Mouse (Mus musculus): Measurements from ENCODE around the gene Ass1. TPM values are rescaled to one million over a fixed set of nuclear protein-coding genes. Genes with fewer than 3 reads are reported as not detected.

Ass1 gene
- 10 to 100 TPM in 1 of 2 experiments, 1 to 10 TPM in 1; 9.8 to 10.0 TPM for total RNA-seq (2021)
- long read RNA-seq, experiment 1, partial matches to known transcripts = 0 of 5 reads
- long read RNA-seq, experiment 1, other reads (novel, unspliced or antisense) = 1 of 5 reads
- long read RNA-seq, experiment 2, transcript Ass1-201 (16 exons, 1,696 nt) = major isoform, 8 of 8 reads
- long read RNA-seq, experiment 2, partial matches to known transcripts = 0 of 8 reads
- long read RNA-seq, experiment 2, other reads (novel, unspliced or antisense) = 0 of 8 reads

GRCm38 (mm10) chr2:31469931-31470682, at the start of gene Ass1:
Ass1 (plus strand) TSS chr2:31470207.
- peak in 1 of 2 experiments; percentile 24 for DNase-seq (ENCODE audit: low spot score in 2 of 2)

- peak in 1 of 2 experiments; percentile 15 for DNase-seq (ENCODE audit: low spot score in 2 of 2)
Measured at GRCm38 (mm10) chr2:31420914-31421313, 49.1 kb upstream of the Ass1 start.

DNA sequence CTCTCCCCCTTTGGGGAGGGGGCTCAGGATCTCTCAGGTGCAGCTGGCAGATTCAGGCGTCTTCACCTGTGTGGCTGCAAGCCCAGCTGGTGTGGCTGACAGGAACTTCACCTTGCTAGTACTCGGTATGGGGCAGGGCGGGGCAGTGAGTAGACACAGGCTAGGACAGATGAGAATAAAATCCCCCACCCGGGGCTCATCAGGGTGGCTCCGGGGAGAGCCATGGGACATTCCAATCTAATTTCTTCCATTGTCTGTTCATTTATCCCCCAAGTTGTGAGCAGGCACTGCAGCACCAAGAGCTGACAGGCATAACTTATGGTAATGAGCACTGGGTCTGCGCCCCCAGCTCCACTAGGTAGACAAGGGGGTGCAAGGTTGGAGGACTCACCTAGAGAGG, 47.4 kb upstream of the Ass1 start:
- no peak for DNase-seq (ENCODE audit: low spot score in 2 of 2)

DNA sequence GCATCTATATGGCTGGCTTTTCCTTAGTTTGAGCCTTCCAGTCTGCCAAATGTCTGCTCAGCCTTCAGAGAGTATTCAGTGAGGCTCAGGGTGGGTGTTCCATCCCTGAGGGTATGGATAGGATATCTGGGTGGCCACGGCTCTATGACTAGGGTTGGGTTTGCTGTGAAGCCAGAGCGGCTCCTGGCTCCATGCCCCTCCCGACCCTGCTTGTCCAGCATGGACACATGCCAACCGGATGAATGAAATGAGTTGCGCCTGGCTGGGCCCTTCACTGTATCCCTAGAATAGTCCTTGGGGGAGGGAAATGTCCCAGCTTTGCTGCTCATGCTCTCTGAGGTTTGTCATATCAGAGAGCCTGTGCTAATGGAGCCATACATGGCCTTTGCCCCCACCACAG, 38.5 kb upstream of the Ass1 start:
- DNase-seq (ENCODE audit: low spot score in 2 of 2) = no peak

DNA sequence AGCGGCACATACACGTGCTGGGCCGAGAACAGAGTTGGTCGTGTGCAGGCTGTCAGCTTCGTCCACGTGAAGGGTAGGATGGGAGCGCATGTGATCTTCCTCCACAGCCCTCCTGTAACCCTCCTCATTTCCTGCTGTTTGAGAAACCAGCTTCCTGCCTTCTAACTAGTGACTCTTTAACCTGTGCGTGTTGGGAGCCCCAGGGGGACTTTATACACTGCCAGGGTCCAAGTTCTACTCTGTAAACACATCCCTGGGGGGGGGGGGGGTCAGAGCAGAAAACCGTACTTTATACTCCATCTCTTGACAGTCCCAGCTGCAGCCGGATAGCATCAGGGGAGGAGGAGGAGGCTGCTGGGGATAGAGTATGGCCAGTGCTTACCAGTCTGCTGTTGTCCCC, 35.3 kb upstream of the Ass1 start:
- DNase-seq (ENCODE audit: low spot score in 2 of 2) = no peak

DNA sequence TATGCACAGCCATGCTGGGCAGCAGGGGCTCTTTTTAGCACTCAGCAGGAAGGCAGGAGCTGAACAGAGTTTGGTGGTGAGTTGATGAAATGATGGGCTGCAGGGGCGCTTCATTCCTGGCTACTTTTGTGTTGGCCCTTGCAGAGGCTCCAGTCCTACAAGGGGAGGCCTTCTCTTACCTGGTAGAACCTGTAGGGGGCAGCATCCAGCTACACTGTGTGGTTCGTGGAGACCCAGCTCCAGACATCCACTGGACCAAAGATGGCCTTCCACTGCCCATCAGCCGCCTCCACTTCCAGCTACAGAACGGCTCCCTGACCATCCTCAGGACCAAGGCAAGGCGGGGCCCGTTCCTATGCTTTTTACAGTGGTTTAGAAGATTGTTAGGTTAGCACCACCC, 34.4 kb upstream of the Ass1 start:
- peak in 1 of 2 experiments; percentile 36 for DNase-seq (ENCODE audit: low spot score in 2 of 2)

DNA sequence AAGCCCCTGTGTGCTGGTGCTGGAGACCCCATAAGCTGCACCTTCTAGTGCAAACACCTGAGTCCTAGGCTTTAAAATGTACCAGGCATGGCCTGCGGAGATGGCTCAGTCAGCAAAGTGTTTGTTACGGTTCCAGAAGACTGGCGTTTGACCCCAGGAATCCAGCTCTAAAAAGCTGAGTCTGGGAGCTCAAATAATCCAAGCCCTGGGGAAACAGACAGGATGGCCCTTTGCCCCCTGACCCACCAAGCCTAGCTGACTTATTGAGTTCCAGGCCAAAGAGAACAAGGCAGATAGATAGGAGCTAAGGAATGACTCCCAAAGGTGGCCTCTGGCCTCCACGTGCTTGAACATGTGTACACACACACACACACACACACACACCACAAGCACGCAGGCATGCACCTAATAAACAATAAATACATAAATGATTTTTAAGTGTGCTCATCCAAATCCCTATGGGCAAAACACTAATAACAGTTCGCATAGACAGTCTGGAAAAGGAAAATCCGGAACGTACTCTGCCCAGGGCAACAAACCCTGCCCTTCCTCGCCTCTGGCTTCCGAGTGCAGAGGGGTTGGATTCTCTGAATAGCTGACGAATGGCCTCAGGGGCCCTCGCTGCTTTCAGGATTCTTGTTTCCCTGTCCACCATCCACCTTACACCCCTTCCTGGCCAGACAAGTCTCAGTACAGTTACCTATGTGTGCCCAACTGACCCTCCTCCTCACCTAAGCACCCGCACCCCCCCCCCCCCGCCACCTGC, 32.3 kb upstream of the Ass1 start:
- DNase-seq (ENCODE audit: low spot score in 2 of 2) = no peak

GRCm38 (mm10) chr2:31439576-31439975, 30.4 kb upstream of the Ass1 start:
- no peak for DNase-seq (ENCODE audit: low spot score in 2 of 2)

GRCm38 (mm10) chr2:31442480-31443160, 27.4 kb upstream of the Ass1 start:
- DNase-seq (ENCODE audit: low spot score in 2 of 2) = peak; percentile 23 to 44

DNA sequence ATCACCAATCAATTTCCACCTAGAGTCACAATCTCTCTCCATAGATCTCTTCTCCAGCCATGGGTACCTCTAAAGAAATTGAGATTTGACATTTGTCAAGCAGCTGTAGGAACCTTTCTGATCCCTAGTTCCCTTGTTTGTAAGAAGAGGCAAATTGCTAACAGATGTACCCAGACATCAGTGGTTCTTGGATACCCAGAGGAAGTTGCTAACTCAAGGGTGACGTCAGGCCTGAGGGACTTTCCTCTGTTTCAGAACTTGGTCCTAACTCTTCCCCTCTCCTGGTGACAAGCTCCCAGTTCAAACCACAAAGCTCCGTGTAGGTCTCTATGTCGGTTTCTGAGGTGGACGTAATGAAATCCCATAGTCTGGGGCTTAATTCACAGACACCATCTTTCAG, 24.0 kb upstream of the Ass1 start:
- DNase-seq (ENCODE audit: low spot score in 2 of 2) = no peak

DNA sequence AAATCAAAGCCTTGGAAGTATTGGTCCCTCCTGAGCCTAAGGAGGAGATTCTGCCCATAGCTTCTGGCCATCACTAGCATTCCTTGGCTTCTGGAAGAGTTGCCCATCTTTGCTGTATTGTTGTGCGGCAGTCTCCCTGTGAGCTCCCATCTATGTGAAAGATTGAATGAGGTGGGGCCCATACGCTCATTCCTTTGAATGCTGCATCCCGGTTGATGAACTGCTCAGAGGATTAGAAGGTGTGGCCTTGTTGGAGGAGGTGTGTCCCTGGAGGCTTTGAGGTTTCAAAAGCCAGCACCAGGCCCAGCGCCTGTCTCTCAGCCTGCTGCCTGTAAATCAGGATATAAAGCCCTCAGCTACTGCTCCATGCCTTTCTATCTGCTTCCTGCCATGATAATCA, 23.6 kb upstream of the Ass1 start:
- DNase-seq (ENCODE audit: low spot score in 2 of 2) = no peak

- DNase-seq (ENCODE audit: low spot score in 2 of 2) = no peak
Measured at GRCm38 (mm10) chr2:31447536-31447935, 22.5 kb upstream of the Ass1 start.

DNA sequence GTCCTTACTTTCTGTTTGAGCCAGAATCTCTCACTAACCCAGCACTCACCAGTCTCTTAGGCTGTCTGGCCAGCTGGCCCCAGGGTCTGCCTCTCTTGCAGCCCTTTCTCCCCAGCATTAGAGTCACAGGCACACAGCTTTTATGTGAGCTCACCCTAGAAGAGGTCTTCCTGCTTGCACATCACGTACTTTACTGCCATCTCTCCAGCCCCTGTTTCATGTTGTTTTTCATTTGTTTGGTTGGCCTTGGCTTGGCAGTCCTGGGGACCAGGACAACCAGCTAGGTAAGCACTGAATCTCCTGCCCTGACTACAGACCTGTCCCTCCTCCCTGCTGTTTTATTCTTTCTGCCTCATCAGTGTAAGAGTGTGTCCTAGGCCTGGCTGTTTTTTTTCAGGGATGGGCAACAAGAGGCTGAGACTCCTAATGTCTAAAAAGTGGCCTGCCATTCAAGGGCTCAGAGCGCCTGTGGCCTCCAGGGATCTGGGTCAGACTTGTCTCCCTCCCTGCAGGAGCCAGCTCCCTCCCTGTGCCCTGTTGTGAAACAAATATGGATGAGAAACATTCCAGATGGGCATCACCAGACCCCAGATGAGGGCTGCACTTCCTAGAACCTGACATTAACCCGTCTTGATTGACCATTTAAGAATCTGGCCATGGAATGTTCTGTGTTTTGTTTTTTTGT, 21.1 kb upstream of the Ass1 start:
- peak in 1 of 2 experiments; percentile 23 for DNase-seq (ENCODE audit: low spot score in 2 of 2)

DNA sequence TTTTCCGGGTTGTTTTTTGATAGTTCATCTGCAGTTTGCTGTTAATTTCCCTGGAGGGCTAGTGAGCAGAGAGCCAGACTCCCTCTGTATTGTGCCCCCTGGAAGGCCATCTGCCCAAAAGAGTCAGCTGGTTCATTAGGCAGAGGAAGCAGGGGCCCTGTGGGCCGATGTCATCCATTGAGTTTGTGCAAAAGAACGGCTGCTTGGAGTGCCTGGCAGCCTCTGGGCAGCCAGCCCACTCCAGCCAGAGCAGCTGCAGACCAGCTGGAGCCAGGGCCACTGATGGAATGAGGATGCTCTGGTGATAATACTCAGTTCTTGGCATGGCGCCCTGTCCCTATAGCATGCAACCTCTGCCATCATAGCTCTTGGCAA, 20.6 kb upstream of the Ass1 start:
- DNase-seq (ENCODE audit: low spot score in 2 of 2) = peak; percentile 65 to 82

DNA sequence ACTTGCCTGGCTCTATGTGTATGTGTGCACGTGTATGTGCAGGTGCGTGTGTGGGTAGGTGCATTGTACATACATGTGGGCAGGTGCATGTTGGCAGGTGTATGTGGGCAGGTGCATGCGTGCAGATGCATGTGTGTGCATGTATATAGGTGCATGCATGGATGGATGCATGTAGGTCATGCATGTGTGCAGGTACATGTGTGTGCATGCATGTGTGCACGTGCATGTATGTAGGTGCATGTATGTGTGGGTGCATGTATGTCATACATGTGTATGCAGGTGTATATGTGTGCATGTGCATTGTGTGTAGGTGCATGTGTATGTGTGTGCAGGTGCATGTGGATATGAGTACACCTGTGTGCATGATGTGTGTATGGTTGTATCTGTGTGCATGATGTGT, 20.1 kb upstream of the Ass1 start:
- DNase-seq (ENCODE audit: low spot score in 2 of 2) = no peak

- no peak for DNase-seq (ENCODE audit: low spot score in 2 of 2)
Measured at GRCm38 (mm10) chr2:31450661-31451060, 19.3 kb upstream of the Ass1 start.

DNA sequence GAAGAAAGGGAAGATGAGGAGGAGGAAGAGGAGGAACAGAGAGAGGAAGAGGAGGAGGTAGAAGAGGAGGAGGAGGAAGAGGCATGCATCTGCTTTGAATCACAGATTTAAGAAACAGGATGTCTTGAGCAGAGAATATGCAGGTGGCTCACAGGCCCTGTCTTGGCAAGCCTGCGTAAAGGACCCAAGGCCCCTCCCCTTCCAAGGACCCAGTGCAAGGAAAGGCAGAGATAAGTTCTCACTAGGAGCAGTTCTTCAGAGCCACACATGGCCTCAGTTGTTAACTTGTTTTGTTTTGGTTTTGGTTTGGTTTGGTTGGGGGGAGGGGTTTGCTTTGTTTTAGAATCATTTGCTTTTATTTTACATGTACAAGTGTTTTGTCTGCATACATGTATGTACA, 18.5 kb upstream of the Ass1 start:
- no peak for DNase-seq (ENCODE audit: low spot score in 2 of 2)

DNA sequence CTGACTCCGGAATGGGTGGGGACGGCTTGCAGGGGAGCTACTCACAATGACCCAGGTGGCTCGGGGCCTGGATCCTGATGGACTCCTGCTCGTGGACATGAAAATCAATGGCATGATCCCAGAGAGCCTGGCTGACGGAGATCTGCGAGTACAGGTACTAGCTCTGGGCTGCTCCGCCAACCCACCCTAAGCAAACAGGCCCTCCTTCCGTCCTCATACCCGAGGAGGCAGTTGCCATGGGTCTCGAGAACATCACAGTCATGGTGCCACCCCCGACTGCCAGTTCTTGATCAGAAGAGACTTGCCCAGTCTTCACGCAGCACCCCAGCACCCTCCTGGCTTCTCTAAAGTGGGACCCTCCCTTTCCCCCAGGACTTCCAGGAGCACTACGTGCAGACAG, 17.0 kb upstream of the Ass1 start:
- DNase-seq (ENCODE audit: low spot score in 2 of 2) = no peak

DNA sequence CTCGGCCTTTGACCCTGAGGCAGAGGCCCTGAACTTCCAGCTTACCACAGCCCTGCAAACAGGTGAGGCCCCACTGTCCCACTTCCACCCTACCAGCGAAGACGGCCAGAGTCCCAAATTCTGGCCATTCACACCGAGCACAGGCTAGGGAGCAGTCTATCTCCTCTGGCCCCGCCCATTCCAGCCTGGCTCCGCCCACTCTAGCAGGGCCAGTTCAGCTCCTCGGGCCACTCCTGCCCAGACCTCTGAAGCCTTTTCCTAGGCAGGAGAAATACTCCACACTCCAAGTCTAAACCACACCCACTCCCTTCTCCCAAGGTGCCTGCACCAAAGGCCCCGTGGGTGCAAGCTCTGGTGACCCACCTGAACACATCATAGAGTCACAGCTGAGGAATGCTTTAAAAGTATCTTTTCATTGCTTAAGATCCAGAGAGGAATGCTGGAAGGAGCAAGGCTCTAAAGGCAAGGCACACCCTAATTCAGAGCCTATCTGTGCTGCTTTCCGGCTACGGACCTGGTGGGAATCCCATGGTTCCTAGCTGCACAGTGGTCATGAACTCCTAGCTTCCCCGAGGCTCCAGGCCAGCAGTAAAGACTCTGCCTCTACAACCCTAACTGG, 16.3 kb upstream of the Ass1 start:
- DNase-seq (ENCODE audit: low spot score in 2 of 2) = no peak

- DNase-seq (ENCODE audit: low spot score in 2 of 2) = peak; percentile 35 to 46
Measured at GRCm38 (mm10) chr2:31454280-31454679, 15.7 kb upstream of the Ass1 start.

DNA sequence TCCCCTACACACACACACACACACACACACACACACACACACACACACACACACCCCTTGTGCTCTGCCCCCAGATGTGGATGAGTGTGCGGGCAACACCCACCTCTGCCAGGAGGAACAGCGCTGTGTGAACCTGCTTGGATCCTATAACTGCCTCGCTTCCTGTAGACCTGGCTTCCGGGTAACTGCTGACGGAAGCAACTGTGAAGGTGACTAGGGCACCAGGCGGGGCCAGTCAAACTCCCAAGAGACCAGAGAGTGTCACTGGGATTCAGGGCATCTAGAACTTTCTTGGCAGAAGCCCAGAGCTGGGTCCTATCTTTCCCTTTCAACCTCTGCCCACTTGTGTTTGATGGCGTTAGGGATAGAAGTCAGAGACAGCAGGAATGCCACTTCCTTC, 14.6 kb upstream of the Ass1 start:
- DNase-seq (ENCODE audit: low spot score in 2 of 2) = no peak
